Mouse (Mus musculus) ES-Bruce4 (cell line): ENCODE results near the gene Kctd13.

Source experiments
- CTCF ChIP-seq: IDR thresholded peaks from one replicate; pipeline ENCODE4 v1.8.1; 2011; ENCODE audit warnings: low read depth, low read length
- POLR2A ChIP-seq: IDR thresholded peaks from one replicate; pipeline ENCODE4 v1.8.1; 2011; ENCODE audit warnings: low read length; ENCODE audit not compliant: insufficient read depth

- TF ChIP-seq CTCF (no peak), POLR2A (no peak)
These were observed 22.3 kb downstream of the Kctd13 start for GRCm38 (mm10) chr7:126950647-126951615.
